Mouse (Mus musculus): ENCODE measurements around the gene Ehbp1. TPM values are rescaled to one million over a fixed set of nuclear protein-coding genes. Genes with fewer than 3 reads are reported as not detected.

Ehbp1 gene
- polyA plus RNA-seq, 1 experiment from 2014 or later: 2.5 TPM

GRCm38 (mm10) chr11:22000316-22001076 is 341.6 kb downstream of the Ehbp1 start:
- Histone ChIP-seq H3K4me3 (replicated peaks) (peak overlapping the region; percentile 52), H3K27ac (replicated peaks) (no peak overlapping the region)

GRCm38 (mm10) chr11:21999396-22000315 is 342.4 kb downstream of the Ehbp1 start:
- whole genome bisulfite sequencing (ENCODE audit: insufficient replicate concordance): 4% methylated on average over 31 of the region's 31 CpGs
- no peak for ATAC-seq (ENCODE audit: insufficient read depth)
- peaks cover 100% of the 10 kb centered on the region for H3K27me3 ChIP-seq
- H3K9ac ChIP-seq: no peak overlapping the region
- no peak overlapping the region for H3K4me2 ChIP-seq
- H3K4me1 ChIP-seq (replicated peaks): peaks cover 33% of the 10 kb centered on the region
- no peaks in the 10 kb centered on the region for H3K9me3 ChIP-seq (replicated peaks)
- no peaks in the 10 kb centered on the region for H3K36me3 ChIP-seq (replicated peaks)
- H3K4me3 ChIP-seq (replicated peaks): no peak overlapping the region
- no peak overlapping the region for H3K27ac ChIP-seq (replicated peaks)

More at GRCm38 (mm10) chr11:22000316-22001076, 341.6 kb downstream of the Ehbp1 start:
- H3K27me3 ChIP-seq: peaks cover 100% of the 10 kb centered on the region
- peak overlapping the region; percentile 72 for H3K4me2 ChIP-seq
- no peak for ATAC-seq (ENCODE audit: insufficient read depth)
- 2% methylated on average over 48 of the region's 48 CpGs for WGBS (ENCODE audit: insufficient replicate concordance)
- no peaks in the 10 kb centered on the region for H3K36me3 ChIP-seq (replicated peaks)
- H3K4me1 ChIP-seq (replicated peaks): peaks cover 33% of the 10 kb centered on the region
- H3K9me3 ChIP-seq (replicated peaks): no peaks in the 10 kb centered on the region
- H3K9ac ChIP-seq: no peak overlapping the region

- no peak overlapping the region for H3K9ac ChIP-seq
- H3K9me3 ChIP-seq (replicated peaks): no peaks in the 10 kb centered on the region
- no peak for ATAC-seq (ENCODE audit: insufficient read depth)
- peaks cover 100% of the 10 kb centered on the region for H3K27me3 ChIP-seq
- no peak overlapping the region for H3K4me3 ChIP-seq (replicated peaks)
- peaks cover 35% of the 10 kb centered on the region for H3K4me1 ChIP-seq (replicated peaks)
- no peak overlapping the region for H3K27ac ChIP-seq (replicated peaks)
- no peaks in the 10 kb centered on the region for H3K36me3 ChIP-seq (replicated peaks)
- H3K4me2 ChIP-seq: peak overlapping the region; percentile 20; the same call in 1 of the 2 replicates
- 6% methylated on average over 32 of the region's 32 CpGs for WGBS (ENCODE audit: insufficient replicate concordance)
Measured at GRCm38 (mm10) chr11:21998141-21999047, 343.7 kb downstream of the Ehbp1 start.

GRCm38 (mm10) chr11:21997561-21998140 is 344.4 kb downstream of the Ehbp1 start:
- Histone ChIP-seq H3K27me3 (peaks cover 100% of the 10 kb centered on the region), H3K27ac (replicated peaks) (no peak overlapping the region), H3K9ac (no peak overlapping the region), H3K9me3 (replicated peaks) (no peaks in the 10 kb centered on the region), H3K4me2 (peak overlapping the region; percentile 20; the same call in 1 of the 2 replicates), H3K36me3 (replicated peaks) (no peaks in the 10 kb centered on the region), H3K4me1 (replicated peaks) (peaks cover 33% of the 10 kb centered on the region), H3K4me3 (replicated peaks) (no peak overlapping the region)
- no peak for ATAC-seq (ENCODE audit: insufficient read depth)
- 2% methylated on average over 20 of the region's 20 CpGs for WGBS (ENCODE audit: insufficient replicate concordance)

- no peak overlapping the region for H3K27ac ChIP-seq (replicated peaks)
- H3K36me3 ChIP-seq (replicated peaks): no peaks in the 10 kb centered on the region
- peaks cover 99% of the 10 kb centered on the region for H3K27me3 ChIP-seq
- H3K4me3 ChIP-seq (replicated peaks): no peak overlapping the region
- peaks cover 30% of the 10 kb centered on the region for H3K4me1 ChIP-seq (replicated peaks)
- WGBS (ENCODE audit: insufficient replicate concordance): under 1% methylated on average over 63 of the region's 63 CpGs
- ATAC-seq (ENCODE audit: insufficient read depth): no peak
- peak overlapping the region; percentile 13; the same call in 1 of the 2 replicates for H3K4me2 ChIP-seq
- H3K9me3 ChIP-seq (replicated peaks): no peaks in the 10 kb centered on the region
- no peak overlapping the region for H3K9ac ChIP-seq
Measured at GRCm38 (mm10) chr11:21996661-21997560, 345.2 kb downstream of the Ehbp1 start.

- Histone ChIP-seq H3K4me1 (replicated peaks) (peaks cover 25% of the 10 kb centered on the region), H3K27ac (replicated peaks) (no peak overlapping the region), H3K4me2 (no peak overlapping the region), H3K27me3 (peaks cover 97% of the 10 kb centered on the region), H3K9ac (no peak overlapping the region), H3K4me3 (replicated peaks) (no peak overlapping the region), H3K9me3 (replicated peaks) (no peaks in the 10 kb centered on the region), H3K36me3 (replicated peaks) (no peaks in the 10 kb centered on the region)
- WGBS (ENCODE audit: insufficient replicate concordance): 3% methylated on average over 13 of the region's 13 CpGs
- no peak for ATAC-seq (ENCODE audit: insufficient read depth)
Measured at GRCm38 (mm10) chr11:21996325-21996647, 345.8 kb downstream of the Ehbp1 start.

- H3K9me3 ChIP-seq (replicated peaks): no peaks in the 10 kb centered on the region
- H3K4me3 ChIP-seq (replicated peaks): no peak overlapping the region
- no peak overlapping the region for H3K9ac ChIP-seq
- H3K27me3 ChIP-seq: peaks cover 97% of the 10 kb centered on the region
- H3K4me2 ChIP-seq: no peak overlapping the region
- ATAC-seq (ENCODE audit: insufficient read depth): no peak
- H3K27ac ChIP-seq (replicated peaks): no peak overlapping the region
- WGBS (ENCODE audit: insufficient replicate concordance): 3% methylated on average over 27 of the region's 27 CpGs
- H3K4me1 ChIP-seq (replicated peaks): peaks cover 19% of the 10 kb centered on the region
- H3K36me3 ChIP-seq (replicated peaks): no peaks in the 10 kb centered on the region
Measured at GRCm38 (mm10) chr11:21995534-21996324, 346.4 kb downstream of the Ehbp1 start.

GRCm38 (mm10) chr11:21994377-21995370 is 347.4 kb downstream of the Ehbp1 start:
- Histone ChIP-seq H3K4me2 (no peak overlapping the region), H3K27ac (replicated peaks) (no peak overlapping the region), H3K9me3 (replicated peaks) (no peaks in the 10 kb centered on the region), H3K27me3 (peaks cover 92% of the 10 kb centered on the region), H3K36me3 (replicated peaks) (no peaks in the 10 kb centered on the region), H3K9ac (no peak overlapping the region), H3K4me1 (replicated peaks) (peaks cover 12% of the 10 kb centered on the region), H3K4me3 (replicated peaks) (no peak overlapping the region)
- ATAC-seq (ENCODE audit: insufficient read depth): no peak
- WGBS (ENCODE audit: insufficient replicate concordance): under 1% methylated on average over 34 of the region's 34 CpGs
